Mouse (Mus musculus) forebrain, embryonic 16.5 days (tissue): ENCODE data around the gene Slc1a3. TPM values are rescaled to one million over a fixed set of nuclear protein-coding genes. Genes with fewer than 3 reads are reported as not detected.

Experiments used
- ATAC-seq: fragments of 200-750 bp; cut with Nextera tagmentation; 2 replicates; pipeline ENCODE4 v1.8.0; 2017; ENCODE audit warnings: mild to moderate bottlenecking, moderate library complexity
- H3K27ac ChIP-seq: fragments of 300-500 bp; sonication (generic); 2 replicates; pipeline ENCODE4 v1.5.1; 2014; ENCODE audit warnings: low read length, control low read depth
- H3K27me3 ChIP-seq: fragments of 300-500 bp; sonication (generic); replicated peaks from 2 replicates; pipeline ENCODE4 v1.6.1; 2014; ENCODE audit warnings: low read length; ENCODE audit not compliant: control insufficient read depth, insufficient read depth
- H3K36me3 ChIP-seq: fragments of 300-500 bp; sonication (generic); 2 replicates; pipeline ENCODE4 v1.6.1; 2014; ENCODE audit not compliant: control insufficient read depth, insufficient read depth
- H3K4me1 ChIP-seq: fragments of 300-500 bp; sonication (generic); replicated peaks from 2 replicates; pipeline ENCODE4 v1.6.1; 2014; ENCODE audit warnings: low read length; ENCODE audit not compliant: control insufficient read depth, insufficient read depth
- H3K4me2 ChIP-seq: fragments of 300-500 bp; sonication (generic); 2 replicates; pipeline ENCODE4 v1.6.1; 2014; ENCODE audit warnings: mild to moderate bottlenecking, low read length, control low read depth
- H3K4me3 ChIP-seq: fragments of 300-500 bp; sonication (generic); replicated peaks from 2 replicates; pipeline ENCODE4 v1.5.1; 2014; ENCODE audit warnings: mild to moderate bottlenecking, low read length, control low read depth
- H3K9ac ChIP-seq: fragments of 300-500 bp; sonication (generic); replicated peaks from 2 replicates; pipeline ENCODE4 v1.6.1; 2014; ENCODE audit warnings: low read depth, low read length, control low read depth
- H3K9me3 ChIP-seq: fragments of 300-500 bp; sonication (generic); 2 replicates; pipeline ENCODE4 v1.6.1; 2016; ENCODE audit warnings: low read length; ENCODE audit not compliant: control insufficient read depth
- WGBS: fragments of 180-500 bp; shearing (Covaris S2); extraction: QIAGEN DNeasy Blood & Tissue Kit; methylation state at CpG from one replicate; pipeline ENCODE4 v1.1.7; 2014; 5-methylcytosine and 5-hydroxymethylcytosine counted together
- polyA plus RNA-seq: library from polyadenylated mRNA; unstranded; fragments of >200 nt; fragmentation: Nextera tagmentation; extraction: Ambion mirVana; gene quantifications from 2 replicates; pipeline ENCODE4 v1.2.1, GENCODE M21; 2015

The Slc1a3 gene
- polyA plus RNA-seq, result 122 and 145 TPM in 2 replicates

DNA sequence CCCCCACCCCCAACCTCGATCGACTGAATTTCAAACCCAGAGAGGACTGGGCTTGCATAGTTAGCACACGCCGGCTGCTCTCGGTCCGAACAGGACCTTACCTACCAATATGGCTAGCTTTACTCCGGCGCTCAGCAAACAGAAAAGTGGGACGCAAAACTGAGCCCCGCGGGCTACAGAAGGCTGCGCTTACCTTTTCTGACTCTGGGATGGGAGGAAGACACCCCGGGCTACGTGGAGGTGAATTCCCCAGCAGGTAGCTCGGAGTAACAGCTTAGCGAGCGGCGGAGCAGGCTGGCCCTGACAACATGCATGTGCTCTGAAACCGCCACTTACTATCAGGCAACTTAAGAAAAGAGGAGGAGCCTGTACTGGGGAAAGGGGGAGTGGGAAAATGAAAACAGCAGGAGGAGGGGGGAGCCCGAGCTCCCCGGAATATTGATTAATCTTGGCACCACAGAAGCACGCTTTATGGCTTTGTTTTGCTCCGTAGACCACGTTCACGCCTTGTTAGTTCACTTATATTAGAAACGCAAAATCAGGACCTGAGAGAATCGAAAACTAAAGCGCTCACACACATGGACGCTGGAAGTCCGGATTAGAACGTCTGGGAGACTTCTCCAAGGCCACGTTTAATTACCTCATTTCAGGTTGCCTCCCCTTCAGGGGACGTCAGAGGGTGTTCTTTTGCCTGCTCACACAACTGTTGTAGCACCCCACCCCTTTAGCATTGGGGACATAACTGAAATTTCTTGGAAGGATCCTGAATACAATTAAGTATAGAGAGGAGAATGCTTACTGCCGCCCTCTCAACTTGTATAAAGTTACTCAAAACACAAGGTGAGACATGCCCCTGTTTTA, at the start of gene Slc1a3:
TSS of gene Slc1a3 (minus strand) at position 619 of the 861 bp plus-strand sequence.
- Histone ChIP-seq H3K4me3 (peak within 1 kb of the TSS; percentile 81), H3K4me2 (peak within 1 kb of the TSS; percentile 96), H3K4me1 (peaks cover 24% of the 10 kb centered on the region)

DNA sequence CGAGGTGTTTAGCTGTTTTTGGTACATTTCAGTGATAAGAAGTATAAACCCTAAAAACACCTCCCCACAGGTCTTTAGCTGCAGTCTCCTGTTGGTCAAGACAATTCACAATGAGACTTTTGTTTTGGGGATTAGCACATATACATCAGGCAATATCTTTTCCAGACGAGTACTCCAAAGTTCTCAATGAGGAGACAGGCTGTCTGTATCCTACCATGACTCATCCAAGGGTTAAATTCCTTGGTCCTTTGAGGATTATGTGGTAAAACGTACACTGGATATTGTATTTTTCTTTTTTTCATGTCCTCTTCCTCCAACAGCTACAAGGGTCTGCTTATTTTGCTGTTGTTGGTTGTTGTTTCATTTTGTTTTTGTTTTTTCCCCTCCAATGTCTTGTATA, 48.5 kb upstream of the Slc1a3 start:
- Histone ChIP-seq H3K4me3 (no peak overlapping the region), H3K4me1 (peaks cover 4% of the 10 kb centered on the region; the same call in 1 of the 2 replicates), H3K9me3 (no peaks in the 10 kb centered on the region), H3K4me2 (no peak overlapping the region), H3K9ac (no peak overlapping the region), H3K36me3 (no peaks in the 10 kb centered on the region), H3K27ac (no peak overlapping the region), H3K27me3 (no peaks in the 10 kb centered on the region)
- ATAC-seq, result no peak
- WGBS, result 57% methylated on average over 3 of the region's 3 CpGs

More for the DNA sequence above, at the start of gene Slc1a3:
- no peaks in the 10 kb centered on the region for H3K27me3 ChIP-seq
- H3K9ac ChIP-seq, result peak within 1 kb of the TSS; percentile 69
- H3K27ac ChIP-seq, result peak within 1 kb of the TSS; percentile 50
- H3K36me3 ChIP-seq, result no peaks in the 10 kb centered on the region
- ATAC-seq, result peak; percentile 88
- WGBS, result under 1% methylated on average over 34 of the region's 34 CpGs
- no peaks in the 10 kb centered on the region for H3K9me3 ChIP-seq

- Histone ChIP-seq H3K27ac (no peak overlapping the region), H3K4me2 (no peak overlapping the region), H3K27me3 (no peaks in the 10 kb centered on the region), H3K9ac (no peak overlapping the region), H3K9me3 (no peaks in the 10 kb centered on the region), H3K4me3 (no peak overlapping the region), H3K4me1 (peaks cover 4% of the 10 kb centered on the region; the same call in 1 of the 2 replicates), H3K36me3 (no peaks in the 10 kb centered on the region)
- 29% methylated on average over 6 of the region's 6 CpGs for WGBS
- ATAC-seq, result peak; percentile 88
Observed at GRCm38 (mm10) chr15:8756441-8756840, 45.9 kb upstream of the Slc1a3 start.

GRCm38 (mm10) chr15:8749762-8750161, 39.2 kb upstream of the Slc1a3 start:
- no peaks in the 10 kb centered on the region for H3K9me3 ChIP-seq
- H3K36me3 ChIP-seq, result no peaks in the 10 kb centered on the region
- no peaks in the 10 kb centered on the region for H3K4me1 ChIP-seq
- no peak overlapping the region for H3K9ac ChIP-seq
- H3K4me2 ChIP-seq, result no peak overlapping the region
- WGBS, result 91% methylated on average over 4 of the region's 4 CpGs
- H3K4me3 ChIP-seq, result no peak overlapping the region
- H3K27me3 ChIP-seq, result no peaks in the 10 kb centered on the region
- ATAC-seq, result no peak
- no peak overlapping the region for H3K27ac ChIP-seq

DNA sequence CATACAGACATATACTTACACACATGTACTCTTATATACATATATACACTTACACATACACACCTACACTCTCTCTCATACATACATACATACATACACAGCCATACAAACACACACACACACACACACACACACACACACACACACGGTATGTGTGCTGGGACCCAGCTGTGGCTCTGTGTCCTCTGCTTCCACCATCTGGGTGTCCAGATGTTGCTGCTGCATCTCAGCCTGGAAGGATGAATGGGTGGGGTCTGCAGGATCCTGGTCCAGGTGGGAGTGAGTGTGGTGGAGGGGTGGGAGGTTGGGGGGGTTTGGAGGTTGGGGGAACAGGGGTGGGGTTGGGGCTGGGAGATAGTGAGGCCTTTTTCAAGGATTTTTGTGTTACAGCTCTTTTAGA, 38.2 kb upstream of the Slc1a3 start:
- H3K4me3 ChIP-seq, result no peak overlapping the region
- no peak for ATAC-seq
- no peaks in the 10 kb centered on the region for H3K36me3 ChIP-seq
- H3K4me2 ChIP-seq, result no peak overlapping the region
- WGBS, result 69% methylated on average over 1 of the region's 1 CpGs
- no peak overlapping the region for H3K27ac ChIP-seq
- no peaks in the 10 kb centered on the region for H3K27me3 ChIP-seq
- H3K4me1 ChIP-seq, result no peaks in the 10 kb centered on the region
- no peak overlapping the region for H3K9ac ChIP-seq
- no peaks in the 10 kb centered on the region for H3K9me3 ChIP-seq

DNA sequence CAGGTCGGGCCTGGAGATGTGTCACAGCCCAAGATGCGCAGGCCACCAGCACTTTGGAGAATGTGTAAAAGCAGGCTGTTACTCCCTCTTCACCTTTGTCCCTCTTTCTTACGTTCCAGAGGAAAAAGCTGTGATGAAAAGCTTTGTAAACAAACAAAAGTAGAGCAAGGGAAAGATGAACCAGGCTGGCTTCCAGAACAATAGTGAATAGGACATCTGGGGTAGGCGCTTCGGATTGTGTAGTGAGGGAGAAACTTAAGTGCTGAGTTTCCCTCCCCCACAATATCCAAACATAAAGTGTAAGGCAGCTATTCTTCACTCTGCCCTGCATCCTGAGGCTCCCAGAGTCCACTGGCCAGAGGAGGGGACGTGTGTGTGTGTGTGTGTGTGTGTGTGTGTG, 31.0 kb upstream of the Slc1a3 start:
- no peaks in the 10 kb centered on the region for H3K36me3 ChIP-seq
- H3K9ac ChIP-seq, result no peak overlapping the region
- no peak for ATAC-seq
- H3K27ac ChIP-seq, result no peak overlapping the region
- H3K4me2 ChIP-seq, result no peak overlapping the region
- H3K4me3 ChIP-seq, result no peak overlapping the region
- no peaks in the 10 kb centered on the region for H3K27me3 ChIP-seq
- H3K4me1 ChIP-seq, result no peaks in the 10 kb centered on the region
- 45% methylated on average over 6 of the region's 6 CpGs for WGBS
- no peaks in the 10 kb centered on the region for H3K9me3 ChIP-seq

- Histone ChIP-seq H3K4me3 (no peak overlapping the region), H3K4me2 (no peak overlapping the region), H3K27ac (no peak overlapping the region), H3K36me3 (no peaks in the 10 kb centered on the region), H3K9me3 (no peaks in the 10 kb centered on the region), H3K27me3 (no peaks in the 10 kb centered on the region), H3K4me1 (no peaks in the 10 kb centered on the region), H3K9ac (no peak overlapping the region)
- WGBS, result 96% methylated on average over 8 of the region's 8 CpGs
- no peak for ATAC-seq
Observed at GRCm38 (mm10) chr15:8740724-8741123, 30.2 kb upstream of the Slc1a3 start.

GRCm38 (mm10) chr15:8738156-8738555, 27.6 kb upstream of the Slc1a3 start:
- Histone ChIP-seq H3K4me3 (no peak overlapping the region), H3K27me3 (no peaks in the 10 kb centered on the region; the same call in 1 of the 2 replicates), H3K36me3 (no peaks in the 10 kb centered on the region), H3K4me2 (no peak overlapping the region), H3K27ac (no peak overlapping the region), H3K4me1 (no peaks in the 10 kb centered on the region; the same call in 1 of the 2 replicates), H3K9me3 (no peaks in the 10 kb centered on the region), H3K9ac (no peak overlapping the region)
- 53% methylated on average over 5 of the region's 5 CpGs for WGBS
- ATAC-seq, result peak; percentile 73

DNA sequence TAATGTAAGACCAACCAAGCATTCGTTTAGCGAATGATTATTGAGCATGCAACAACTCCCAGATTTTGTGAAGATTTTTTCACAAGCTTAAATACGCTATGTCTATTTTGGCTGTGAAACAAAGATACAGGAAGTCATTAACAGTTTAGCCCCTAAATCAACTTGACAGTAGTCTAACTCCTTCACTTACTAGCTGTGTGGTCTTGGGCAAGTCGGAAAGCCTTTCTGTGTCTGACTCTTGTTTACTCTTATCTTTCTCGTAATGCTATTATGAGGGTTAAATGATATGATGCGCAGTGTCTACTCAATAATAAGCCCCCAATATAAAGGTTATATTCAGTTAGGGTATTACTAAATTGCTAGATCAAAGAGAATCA, 23.8 kb upstream of the Slc1a3 start:
- no peak overlapping the region for H3K27ac ChIP-seq
- no peaks in the 10 kb centered on the region for H3K9me3 ChIP-seq
- H3K27me3 ChIP-seq, result no peaks in the 10 kb centered on the region; the same call in 1 of the 2 replicates
- WGBS, result 77% methylated on average over 6 of the region's 6 CpGs
- H3K9ac ChIP-seq, result no peak overlapping the region
- H3K4me2 ChIP-seq, result no peak overlapping the region
- H3K4me1 ChIP-seq, result no peaks in the 10 kb centered on the region; the same call in 1 of the 2 replicates
- H3K4me3 ChIP-seq, result no peak overlapping the region
- no peaks in the 10 kb centered on the region for H3K36me3 ChIP-seq
- ATAC-seq, result no peak
